Comparison of ENCODE assay signal across 15 mouse cellular contexts in the genomic region with DNA sequence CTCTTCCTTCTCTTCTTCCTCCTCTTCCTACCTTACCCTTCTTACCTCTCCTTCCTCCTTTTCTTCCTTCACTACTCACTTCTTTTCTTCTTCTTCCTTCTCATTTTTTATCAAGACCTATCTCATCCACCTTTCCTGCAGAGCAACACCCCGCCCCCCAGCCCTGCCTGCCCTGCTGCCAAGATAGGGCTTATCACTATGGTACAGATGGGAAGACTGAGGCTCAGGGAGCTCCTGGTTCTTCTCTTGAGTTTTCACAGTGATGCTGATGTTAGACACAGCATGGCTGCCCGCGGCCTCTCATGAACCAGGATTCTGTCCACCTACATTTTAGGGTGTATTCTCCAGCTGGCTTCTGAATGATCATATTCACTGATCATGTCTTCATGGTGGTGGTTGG.
DNase-seq lines count a peak whose midpoint lies in the region; ATAC-seq lines count a peak whose summit lies in the region.
"Had no signal": no experiment of that assay in that cellular context is flagged by ENCODE, and none has a peak within 500 bp of the region (broad histone marks: within the 10 kb centered on the region; RNA-seq: fewer than 3 reads in every experiment).

No protein-coding gene starts in this region.

- DNase-seq in heart, embryonic 10.5 days (ENCODE audit: low spot score): peak; percentile 83
- no peak for DNase-seq in heart, postnatal 36 days
- DNase-seq in spleen, adult 12 weeks (ENCODE audit: low spot score): peak; percentile 50
- DNase-seq in spleen, postnatal 14 days (ENCODE audit: low spot score in 2 of 2): no peak
- DNase-seq in liver, embryonic 13.5 days: peak; percentile 72
- no peak for DNase-seq in urinary bladder, postnatal 4 days (ENCODE audit: low spot score in 2 of 2)
- DNase-seq in kidney, postnatal 10 days: no peak
- no peak for DNase-seq in urinary bladder, postnatal 14 days (ENCODE audit: low spot score)
- DNase-seq: adrenal gland, adult 2 months; cerebellum, postnatal 14 days; kidney, adult 8-10 months had no signal

- H3K9ac ChIP-seq in liver, embryonic 13.5 days: peak overlapping the region; percentile 77
- H3K9ac ChIP-seq: hindbrain, embryonic 14.5 days; limb, embryonic 15.5 days had no signal

- no peaks in the 10 kb centered on the region for H3K9me3 ChIP-seq in heart, embryonic 10.5 days
- H3K9me3 ChIP-seq in liver, embryonic 13.5 days (replicated peaks): no peaks in the 10 kb centered on the region
- H3K9me3 ChIP-seq: limb, embryonic 15.5 days had no signal

- H3K4me1 ChIP-seq in heart, embryonic 10.5 days: no peaks in the 10 kb centered on the region; the same call in 1 of the 2 replicates
- H3K4me1 ChIP-seq in liver, embryonic 13.5 days (replicated peaks): peaks cover 76% of the 10 kb centered on the region

- peak overlapping the region; percentile 69; the same call in 1 of the 2 replicates for H3K27ac ChIP-seq in heart, embryonic 10.5 days
- H3K27ac ChIP-seq in liver, embryonic 13.5 days: peak overlapping the region; percentile 97
- H3K27ac ChIP-seq: hindbrain, embryonic 14.5 days; layer of hippocampus, adult 2 months; limb, embryonic 15.5 days had no signal

- H3K27me3 ChIP-seq in heart, embryonic 10.5 days (ENCODE audit: insufficient read depth, poor library complexity, severe bottlenecking): no peaks in the 10 kb centered on the region
- no peaks in the 10 kb centered on the region for H3K27me3 ChIP-seq in liver, embryonic 13.5 days
- H3K27me3 ChIP-seq: limb, embryonic 15.5 days had no signal

- no peak overlapping the region for H3K4me3 ChIP-seq in heart, embryonic 10.5 days
- H3K4me3 ChIP-seq in liver, embryonic 13.5 days (replicated peaks): peak overlapping the region; percentile 31
- H3K4me3 ChIP-seq: layer of hippocampus, adult 2 months; limb, embryonic 15.5 days had no signal

- peak overlapping the region; percentile 65 for H3K4me2 ChIP-seq in liver, embryonic 13.5 days
- H3K4me2 ChIP-seq: hindbrain, embryonic 14.5 days; limb, embryonic 15.5 days had no signal

- no peaks in the 10 kb centered on the region for H3K36me3 ChIP-seq in heart, embryonic 10.5 days
- H3K36me3 ChIP-seq in liver, embryonic 13.5 days: no peaks in the 10 kb centered on the region
- H3K36me3 ChIP-seq: limb, embryonic 15.5 days had no signal

- intact Hi-C loops in heart, postnatal 36 days (cut with DNase I): no loop called here

- 84% methylated on average over 3 of the region's 3 CpGs for WGBS in heart, embryonic 10.5 days
- WGBS in liver, embryonic 13.5 days (ENCODE audit: insufficient replicate concordance): 30% methylated on average over 3 of the region's 3 CpGs

- peak; percentile 85 for ATAC-seq in liver, embryonic 13.5 days (ENCODE audit: low read depth)
- ATAC-seq: forebrain, embryonic 16.5 days had no signal

Comparison
In these comparisons a context has a peak if more than half of its experiments do, and no peak if none do; other contexts are left out.
1. DNase-seq: peak in heart, embryonic 10.5 days (single experiment), spleen, adult 12 weeks (single experiment) and liver, embryonic 13.5 days (single experiment); none in heart, postnatal 36 days (0 of 2), spleen, postnatal 14 days (0 of 2), urinary bladder, postnatal 4 days (0 of 2), kidney, postnatal 10 days (single experiment) and urinary bladder, postnatal 14 days (single experiment).